Mouse (Mus musculus): ENCODE measurements around the gene Adgrb2. TPM values are rescaled to one million over a fixed set of nuclear protein-coding genes. Genes with fewer than 3 reads are reported as not detected.

The Adgrb2 gene
- polyA plus RNA-seq, 1 experiment: 1.7 TPM

DNA sequence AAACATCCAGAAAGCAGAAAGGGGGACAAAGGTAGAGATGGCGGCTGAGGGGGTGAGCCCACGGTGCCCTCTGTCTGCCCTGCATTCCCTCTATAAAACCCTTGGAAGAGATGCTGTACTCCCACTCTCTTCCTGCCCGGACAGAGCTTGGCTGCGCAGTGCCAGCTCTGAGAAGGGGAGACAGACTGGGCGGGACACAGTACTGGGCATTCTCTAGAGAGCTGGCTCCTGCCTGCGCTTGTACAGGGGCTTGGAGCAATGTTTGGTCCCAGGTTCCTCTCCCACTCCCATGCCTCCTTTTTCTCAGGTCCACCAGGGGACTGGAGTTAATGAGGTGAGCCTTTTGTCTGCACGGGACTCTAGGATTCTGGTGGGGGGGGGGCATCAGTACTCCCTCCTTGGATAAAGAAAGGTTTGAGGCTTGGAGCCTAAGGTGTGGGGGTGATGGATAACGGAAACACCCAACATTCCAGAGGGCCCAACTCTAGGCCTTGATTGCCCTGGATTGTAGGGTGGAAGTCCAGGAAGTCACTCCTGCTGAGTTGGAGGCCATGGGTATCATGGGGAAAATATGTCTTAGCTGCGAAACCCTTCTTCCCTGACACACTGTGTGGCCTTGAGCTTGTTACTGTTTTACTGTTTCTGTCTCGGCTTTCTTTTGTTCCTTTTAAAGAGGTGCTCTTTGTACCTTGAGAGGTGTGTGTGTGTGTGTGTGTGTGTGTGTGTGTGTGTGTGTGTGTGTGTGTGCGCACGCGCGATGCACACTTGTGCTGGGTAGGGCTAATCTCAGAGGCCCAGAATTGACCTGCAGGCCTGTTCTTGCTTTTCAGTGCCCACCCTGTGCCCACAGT lies 70.7 kb downstream of the Adgrb2 start:
- TF ChIP-seq CTCF (IDR thresholded peaks at IDR 0.05; ENCODE audit: extremely low read depth, insufficient read length, insufficient replicate concordance, low read depth, low read length) (no peak), POLR2A (IDR thresholded peaks at IDR 0.05; ENCODE audit: low read depth, low read length) (no peak)
- no peak overlapping the region for H3K4me3 ChIP-seq (ENCODE audit: low read depth, low read length)
- H3K27ac ChIP-seq (ENCODE audit: insufficient read depth, low read depth, low read length): no peak overlapping the region
- H3K4me1 ChIP-seq (ENCODE audit: control insufficient read depth, insufficient read depth, insufficient read length, low read length): peaks cover 12% of the 10 kb centered on the region; the same call in 1 of the 2 replicates
- H3K36me3 ChIP-seq (ENCODE audit: control insufficient read depth, insufficient read depth, low read length): no peaks in the 10 kb centered on the region
- H3K27me3 ChIP-seq (ENCODE audit: control insufficient read depth, insufficient read depth, low read length): no peaks in the 10 kb centered on the region
- 60% methylated on average over 14 of the region's 14 CpGs for WGBS

DNA sequence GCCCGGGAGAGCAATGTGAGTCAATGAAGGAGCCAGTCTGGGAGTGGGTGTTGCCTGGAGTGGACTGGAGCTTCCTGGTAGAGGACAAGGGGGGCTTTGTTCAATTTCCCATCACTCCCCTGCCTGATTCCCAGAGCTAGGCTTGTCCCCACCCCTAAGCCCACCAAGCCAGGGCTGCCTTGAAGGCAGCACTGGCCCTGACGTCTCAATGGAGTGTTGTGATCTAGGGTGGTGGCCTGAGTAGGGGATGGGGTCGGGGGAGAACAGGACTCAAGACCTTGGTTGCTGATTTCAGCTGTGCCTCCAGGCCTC lies 71.3 kb downstream of the Adgrb2 start:
- TF ChIP-seq POLR2A (IDR thresholded peaks at IDR 0.05; ENCODE audit: low read depth, low read length) (no peak), CTCF (IDR thresholded peaks at IDR 0.05; ENCODE audit: extremely low read depth, insufficient read length, insufficient replicate concordance, low read depth, low read length) (no peak)
- no peak overlapping the region for H3K4me3 ChIP-seq (ENCODE audit: low read depth, low read length)
- no peaks in the 10 kb centered on the region for H3K36me3 ChIP-seq (ENCODE audit: control insufficient read depth, insufficient read depth, low read length)
- no peaks in the 10 kb centered on the region for H3K27me3 ChIP-seq (ENCODE audit: control insufficient read depth, insufficient read depth, low read length)
- H3K27ac ChIP-seq (ENCODE audit: insufficient read depth, low read depth, low read length): no peak overlapping the region
- WGBS: 62% methylated on average over 3 of the region's 3 CpGs
- H3K4me1 ChIP-seq (ENCODE audit: control insufficient read depth, insufficient read depth, insufficient read length, low read length): peaks cover 9% of the 10 kb centered on the region; the same call in 1 of the 2 replicates

DNA sequence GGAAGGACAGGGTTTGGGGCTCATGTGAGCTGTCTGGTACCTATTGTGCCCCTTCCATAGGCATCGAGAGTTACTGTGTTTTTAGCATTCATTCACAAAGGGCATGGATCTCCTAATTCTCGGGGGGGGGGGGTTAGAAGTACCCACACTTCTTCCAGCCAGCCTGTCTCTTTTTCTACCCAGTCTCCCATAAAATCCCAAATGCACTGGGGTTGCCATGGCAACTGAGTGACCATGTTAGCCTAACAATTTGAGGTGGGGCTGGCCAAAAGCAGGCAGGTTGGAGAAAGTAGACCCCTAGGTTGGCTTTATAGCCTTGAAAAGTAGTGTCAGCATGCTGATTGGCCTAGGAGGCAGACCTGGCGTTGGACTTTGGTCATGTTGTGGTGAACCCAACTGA lies 71.8 kb downstream of the Adgrb2 start:
- Histone ChIP-seq H3K4me3 (ENCODE audit: low read depth, low read length) (no peak overlapping the region), H3K27me3 (ENCODE audit: control insufficient read depth, insufficient read depth, low read length) (no peaks in the 10 kb centered on the region), H3K27ac (ENCODE audit: insufficient read depth, low read depth, low read length) (no peak overlapping the region), H3K36me3 (ENCODE audit: control insufficient read depth, insufficient read depth, low read length) (no peaks in the 10 kb centered on the region), H3K4me1 (ENCODE audit: control insufficient read depth, insufficient read depth, insufficient read length, low read length) (peaks cover 9% of the 10 kb centered on the region; the same call in 1 of the 2 replicates)
- 73% methylated on average over 3 of the region's 3 CpGs for WGBS
- TF ChIP-seq POLR2A (IDR thresholded peaks at IDR 0.05; ENCODE audit: low read depth, low read length): no peak
- TF ChIP-seq CTCF (IDR thresholded peaks at IDR 0.05; ENCODE audit: extremely low read depth, insufficient read length, insufficient replicate concordance, low read depth, low read length): no peak

DNA sequence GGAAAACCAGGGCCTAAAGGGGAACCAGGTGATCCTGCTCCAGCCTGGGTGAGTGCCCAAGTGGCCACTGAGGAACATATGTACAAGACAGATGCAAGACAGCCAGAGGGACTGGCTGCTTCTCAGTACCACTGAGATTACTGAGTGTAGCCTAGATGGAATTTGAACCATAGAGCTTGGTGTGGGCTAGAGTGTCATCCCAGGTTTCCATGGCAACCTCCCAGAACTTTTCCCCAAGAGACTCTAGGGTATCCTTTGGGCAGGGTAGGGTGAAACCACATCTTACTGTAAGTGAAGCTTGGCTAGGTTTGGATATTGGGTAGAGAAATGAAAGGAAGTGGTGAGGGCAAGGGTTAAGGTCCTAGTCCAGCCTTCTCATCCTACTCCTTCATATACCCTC lies 76.3 kb downstream of the Adgrb2 start:
- H3K27me3 ChIP-seq (ENCODE audit: control insufficient read depth, insufficient read depth, low read length): no peaks in the 10 kb centered on the region
- TF ChIP-seq CTCF (IDR thresholded peaks at IDR 0.05; ENCODE audit: extremely low read depth, insufficient read length, insufficient replicate concordance, low read depth, low read length): no peak
- TF ChIP-seq POLR2A (IDR thresholded peaks at IDR 0.05; ENCODE audit: low read depth, low read length): no peak
- H3K4me1 ChIP-seq (ENCODE audit: control insufficient read depth, insufficient read depth, insufficient read length, low read length): peaks cover 4% of the 10 kb centered on the region; the same call in 1 of the 2 replicates
- H3K27ac ChIP-seq (ENCODE audit: insufficient read depth, low read depth, low read length): no peak overlapping the region
- H3K4me3 ChIP-seq (ENCODE audit: low read depth, low read length): no peak overlapping the region
- H3K36me3 ChIP-seq (ENCODE audit: control insufficient read depth, insufficient read depth, low read length): no peaks in the 10 kb centered on the region

DNA sequence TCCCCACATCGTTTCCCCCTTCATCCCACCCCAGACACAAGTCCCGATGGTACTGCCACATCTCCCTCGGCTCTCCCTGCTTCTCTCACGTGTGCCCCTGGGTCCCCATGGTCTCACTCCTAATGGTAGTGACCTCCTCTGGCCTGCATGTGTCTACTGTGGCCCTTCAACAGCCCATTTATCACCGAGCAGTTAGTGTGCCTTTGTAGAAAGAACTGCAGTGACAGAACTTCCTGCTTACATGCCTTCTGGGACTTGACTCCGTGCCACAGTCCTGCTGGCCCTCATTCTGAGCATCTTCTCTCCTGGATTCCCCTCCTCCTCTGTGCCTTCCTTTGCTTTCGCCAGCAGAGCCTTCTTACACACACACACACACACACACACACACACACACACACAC lies 78.5 kb downstream of the Adgrb2 start:
- Histone ChIP-seq H3K4me3 (ENCODE audit: low read depth, low read length) (no peak overlapping the region), H3K4me1 (ENCODE audit: control insufficient read depth, insufficient read depth, insufficient read length, low read length) (no peaks in the 10 kb centered on the region), H3K27ac (ENCODE audit: insufficient read depth, low read depth, low read length) (no peak overlapping the region), H3K36me3 (ENCODE audit: control insufficient read depth, insufficient read depth, low read length) (no peaks in the 10 kb centered on the region), H3K27me3 (ENCODE audit: control insufficient read depth, insufficient read depth, low read length) (no peaks in the 10 kb centered on the region)
- TF ChIP-seq POLR2A (IDR thresholded peaks at IDR 0.05; ENCODE audit: low read depth, low read length): no peak
- TF ChIP-seq CTCF (IDR thresholded peaks at IDR 0.05; ENCODE audit: extremely low read depth, insufficient read length, insufficient replicate concordance, low read depth, low read length): no peak
- WGBS: 63% methylated on average over 7 of the region's 7 CpGs

DNA sequence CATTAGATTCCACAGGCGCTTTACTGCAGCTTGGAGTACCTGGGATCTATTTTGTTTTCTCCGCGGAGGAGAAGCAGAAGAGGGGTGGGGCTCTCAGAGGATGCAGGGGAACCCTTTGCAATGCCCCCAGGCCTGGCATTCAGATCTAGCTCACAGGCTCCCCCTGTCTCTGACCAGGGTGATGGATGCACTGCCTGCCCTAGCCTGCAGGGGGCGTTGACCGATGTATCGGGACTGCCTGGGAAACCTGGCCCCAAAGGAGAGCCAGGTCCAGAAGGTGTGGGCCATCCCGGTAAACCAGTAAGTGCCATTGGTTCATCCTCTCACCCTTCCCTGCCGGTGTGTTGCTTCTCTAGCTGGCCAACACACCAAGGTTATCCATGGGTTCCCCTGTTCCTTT lies 82.1 kb downstream of the Adgrb2 start:
- Histone ChIP-seq H3K27me3 (ENCODE audit: control insufficient read depth, insufficient read depth, low read length) (no peaks in the 10 kb centered on the region), H3K4me3 (ENCODE audit: low read depth, low read length) (no peak overlapping the region), H3K27ac (ENCODE audit: insufficient read depth, low read depth, low read length) (no peak overlapping the region), H3K36me3 (ENCODE audit: control insufficient read depth, insufficient read depth, low read length) (no peaks in the 10 kb centered on the region), H3K4me1 (ENCODE audit: control insufficient read depth, insufficient read depth, insufficient read length, low read length) (no peaks in the 10 kb centered on the region)
- TF ChIP-seq POLR2A (IDR thresholded peaks at IDR 0.05; ENCODE audit: low read depth, low read length) (no peak), CTCF (IDR thresholded peaks at IDR 0.05; ENCODE audit: extremely low read depth, insufficient read length, insufficient replicate concordance, low read depth, low read length) (peak; percentile 58; the same call in 1 of the 2 replicates)
- WGBS: 20% methylated on average over 8 of the region's 8 CpGs

- H3K4me3 ChIP-seq (ENCODE audit: low read depth, low read length): no peak overlapping the region
- H3K27me3 ChIP-seq (ENCODE audit: control insufficient read depth, insufficient read depth, low read length): no peaks in the 10 kb centered on the region
- H3K4me1 ChIP-seq (ENCODE audit: control insufficient read depth, insufficient read depth, insufficient read length, low read length): no peaks in the 10 kb centered on the region
- no peak for TF ChIP-seq POLR2A (IDR thresholded peaks at IDR 0.05; ENCODE audit: low read depth, low read length)
- TF ChIP-seq CTCF (IDR thresholded peaks at IDR 0.05; ENCODE audit: extremely low read depth, insufficient read length, insufficient replicate concordance, low read depth, low read length): no peak
- H3K27ac ChIP-seq (ENCODE audit: insufficient read depth, low read depth, low read length): no peak overlapping the region
- WGBS: 63% methylated on average over 3 of the region's 3 CpGs
- no peaks in the 10 kb centered on the region for H3K36me3 ChIP-seq (ENCODE audit: control insufficient read depth, insufficient read depth, low read length)
These were observed 85.9 kb downstream of the Adgrb2 start for GRCm38 (mm10) chr4:130070523-130070922.

Data from small intestine, adult 2 months (tissue).